Mouse (Mus musculus): ENCODE data around the gene Dgcr6. TPM values are rescaled to one million over a fixed set of nuclear protein-coding genes. Genes with fewer than 3 reads are reported as not detected.

Dgcr6 gene
- polyA plus RNA-seq, 1 experiment: 142 TPM

DNA sequence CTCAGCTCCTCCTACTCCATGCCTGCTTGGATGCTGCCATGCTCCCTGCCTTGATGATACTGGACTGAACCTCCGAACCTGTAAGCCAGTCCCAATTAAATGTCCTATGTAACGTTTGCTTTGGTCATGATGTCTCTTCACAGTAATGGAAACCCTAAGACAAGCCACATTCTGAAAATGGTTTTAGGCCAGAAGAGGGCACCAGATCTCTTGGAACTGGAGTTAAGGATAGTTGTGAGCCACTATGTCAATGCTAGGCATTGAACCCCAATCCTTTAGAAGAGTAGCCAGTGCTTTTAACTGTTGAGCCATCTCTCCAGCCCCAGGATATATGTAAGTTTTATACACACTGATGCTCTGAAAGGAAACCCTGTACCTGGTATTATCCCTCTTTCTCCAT lies 20.9 kb upstream of the Dgcr6 start:
- no peak for TF ChIP-seq CTCF (conservative IDR thresholded peaks at IDR 0.05; ENCODE audit: insufficient read depth, insufficient read length, low read depth, low read length)
- TF ChIP-seq POLR2A (IDR thresholded peaks at IDR 0.05; ENCODE audit: low read depth, low read length): no peak
- 31% methylated on average over 2 of the region's 2 CpGs for WGBS
- no peak overlapping the region for H3K4me3 ChIP-seq (ENCODE audit: insufficient read depth, low read depth, low read length)
- H3K36me3 ChIP-seq (ENCODE audit: control insufficient read depth, insufficient read depth, low read length): no peaks in the 10 kb centered on the region
- H3K27ac ChIP-seq (ENCODE audit: insufficient read depth, low read depth, low read length): no peak overlapping the region
- DNase-seq: peak; percentile 77
- no peaks in the 10 kb centered on the region for H3K4me1 ChIP-seq (ENCODE audit: control insufficient read depth, insufficient read depth, low read length)
- H3K27me3 ChIP-seq (replicated peaks; ENCODE audit: control insufficient read depth, insufficient read depth, low read length): no peaks in the 10 kb centered on the region

DNA sequence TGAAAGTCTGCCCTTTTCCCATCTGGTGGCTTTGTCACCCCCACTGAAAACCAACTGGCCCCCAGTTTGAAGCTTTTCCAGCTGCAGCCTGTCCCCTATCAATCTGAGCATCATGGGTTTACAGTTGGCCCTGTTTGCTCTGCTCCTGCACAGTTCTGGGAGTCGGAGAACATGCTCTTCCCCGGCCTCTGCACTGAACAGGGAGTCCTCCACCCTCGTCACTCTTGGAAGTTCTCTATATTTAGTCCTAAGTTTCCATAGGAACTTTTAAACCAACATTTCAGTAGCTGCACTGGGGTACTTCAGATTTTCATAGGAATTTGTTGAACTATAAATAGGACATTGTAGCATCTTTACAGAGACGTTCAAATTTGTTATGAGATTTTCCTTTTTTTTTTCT lies 19.4 kb upstream of the Dgcr6 start:
- no peak for TF ChIP-seq POLR2A (IDR thresholded peaks at IDR 0.05; ENCODE audit: low read depth, low read length)
- TF ChIP-seq CTCF (conservative IDR thresholded peaks at IDR 0.05; ENCODE audit: insufficient read depth, insufficient read length, low read depth, low read length): no peak
- no peak overlapping the region for H3K27ac ChIP-seq (ENCODE audit: insufficient read depth, low read depth, low read length)
- no peak overlapping the region for H3K4me3 ChIP-seq (ENCODE audit: insufficient read depth, low read depth, low read length)
- no peak for DNase-seq
- 73% methylated on average over 4 of the region's 4 CpGs for WGBS
- H3K27me3 ChIP-seq (replicated peaks; ENCODE audit: control insufficient read depth, insufficient read depth, low read length): no peaks in the 10 kb centered on the region
- H3K4me1 ChIP-seq (ENCODE audit: control insufficient read depth, insufficient read depth, low read length): 0 out of 2 replicates have a peak, but pooled peaks cover 2% of the 10 kb centered on the region
- H3K36me3 ChIP-seq (ENCODE audit: control insufficient read depth, insufficient read depth, low read length): no peaks in the 10 kb centered on the region

- no peak for TF ChIP-seq POLR2A (IDR thresholded peaks at IDR 0.05; ENCODE audit: low read depth, low read length)
- TF ChIP-seq CTCF (conservative IDR thresholded peaks at IDR 0.05; ENCODE audit: insufficient read depth, insufficient read length, low read depth, low read length): no peak
- Histone ChIP-seq H3K36me3 (ENCODE audit: control insufficient read depth, insufficient read depth, low read length) (no peaks in the 10 kb centered on the region), H3K4me3 (ENCODE audit: insufficient read depth, low read depth, low read length) (no peak overlapping the region), H3K27ac (ENCODE audit: insufficient read depth, low read depth, low read length) (no peak overlapping the region), H3K27me3 (replicated peaks; ENCODE audit: control insufficient read depth, insufficient read depth, low read length) (no peaks in the 10 kb centered on the region), H3K4me1 (ENCODE audit: control insufficient read depth, insufficient read depth, low read length) (0 out of 2 replicates have a peak, but pooled peaks cover 2% of the 10 kb centered on the region)
- no peak for DNase-seq
- 60% methylated on average over 4 of the region's 4 CpGs for WGBS
Measured at GRCm38 (mm10) chr16:18034286-18034685, 18.4 kb upstream of the Dgcr6 start.

GRCm38 (mm10) chr16:18036425-18036955 lies 16.2 kb upstream of the Dgcr6 start:
- TF ChIP-seq CTCF (conservative IDR thresholded peaks at IDR 0.05; ENCODE audit: insufficient read depth, insufficient read length, low read depth, low read length): peak; percentile 65
- TF ChIP-seq POLR2A (IDR thresholded peaks at IDR 0.05; ENCODE audit: low read depth, low read length): no peak

DNA sequence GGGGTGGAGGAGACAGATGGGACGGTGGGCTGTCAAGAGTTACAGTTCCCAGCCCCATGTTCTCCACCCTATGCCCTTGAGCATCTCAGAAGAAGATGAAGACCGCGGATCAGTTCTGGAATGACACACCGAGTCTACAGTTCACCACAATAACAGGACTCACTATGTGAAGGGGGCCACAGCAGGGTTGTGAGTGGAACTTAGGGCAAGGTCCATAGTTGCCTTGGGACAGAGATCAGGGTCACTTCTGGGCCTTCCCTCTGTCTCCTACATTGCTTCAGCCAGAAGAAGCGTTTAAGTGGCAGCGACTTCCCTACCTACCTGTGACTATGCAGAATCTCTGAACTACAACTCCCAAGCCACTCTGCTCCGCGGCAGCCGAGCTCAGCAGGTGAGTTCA lies 15.6 kb upstream of the Dgcr6 start:
- DNase-seq: no peak
- H3K36me3 ChIP-seq (ENCODE audit: control insufficient read depth, insufficient read depth, low read length): no peaks in the 10 kb centered on the region
- WGBS: 55% methylated on average over 9 of the region's 9 CpGs
- no peak overlapping the region for H3K27ac ChIP-seq (ENCODE audit: insufficient read depth, low read depth, low read length)
- H3K27me3 ChIP-seq (replicated peaks; ENCODE audit: control insufficient read depth, insufficient read depth, low read length): no peaks in the 10 kb centered on the region
- no peak overlapping the region for H3K4me3 ChIP-seq (ENCODE audit: insufficient read depth, low read depth, low read length)
- TF ChIP-seq CTCF (conservative IDR thresholded peaks at IDR 0.05; ENCODE audit: insufficient read depth, insufficient read length, low read depth, low read length): no peak
- TF ChIP-seq POLR2A (IDR thresholded peaks at IDR 0.05; ENCODE audit: low read depth, low read length): no peak
- H3K4me1 ChIP-seq (ENCODE audit: control insufficient read depth, insufficient read depth, low read length): 0 out of 2 replicates have a peak, but pooled peaks cover 2% of the 10 kb centered on the region

More at GRCm38 (mm10) chr16:18036425-18036955, 16.2 kb upstream of the Dgcr6 start:
- WGBS: 19% methylated on average over 16 of the region's 16 CpGs
- DNase-seq: peak; percentile 75
- no peaks in the 10 kb centered on the region for H3K27me3 ChIP-seq (replicated peaks; ENCODE audit: control insufficient read depth, insufficient read depth, low read length)
- no peaks in the 10 kb centered on the region for H3K36me3 ChIP-seq (ENCODE audit: control insufficient read depth, insufficient read depth, low read length)
- H3K4me3 ChIP-seq (ENCODE audit: insufficient read depth, low read depth, low read length): no peak overlapping the region
- H3K4me1 ChIP-seq (ENCODE audit: control insufficient read depth, insufficient read depth, low read length): 0 out of 2 replicates have a peak, but pooled peaks cover 2% of the 10 kb centered on the region
- H3K27ac ChIP-seq (ENCODE audit: insufficient read depth, low read depth, low read length): no peak overlapping the region

DNA sequence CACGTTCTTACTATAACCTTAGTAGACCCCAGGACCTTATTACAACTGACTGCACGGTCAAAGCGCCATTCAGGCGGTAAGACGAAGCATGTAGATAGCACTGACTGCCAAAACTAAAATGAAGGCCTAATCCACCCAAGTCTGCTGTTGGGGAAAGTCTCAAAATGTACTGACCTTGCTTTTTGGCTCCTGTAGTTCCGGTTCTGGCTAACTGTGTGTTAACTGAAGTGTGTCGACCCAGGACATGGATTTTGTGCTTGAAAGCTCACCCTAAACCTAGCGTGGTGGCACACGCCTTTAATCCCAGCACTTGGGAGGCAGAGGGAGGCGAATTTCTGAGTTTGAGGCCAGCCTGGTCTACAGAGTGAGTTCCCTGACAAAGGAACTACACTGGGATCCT lies 7.7 kb upstream of the Dgcr6 start:
- 44% methylated on average over 10 of the region's 10 CpGs for WGBS
- no peak overlapping the region for H3K4me3 ChIP-seq (ENCODE audit: insufficient read depth, low read depth, low read length)
- TF ChIP-seq CTCF (conservative IDR thresholded peaks at IDR 0.05; ENCODE audit: insufficient read depth, insufficient read length, low read depth, low read length) (no peak), POLR2A (IDR thresholded peaks at IDR 0.05; ENCODE audit: low read depth, low read length) (no peak)

DNA sequence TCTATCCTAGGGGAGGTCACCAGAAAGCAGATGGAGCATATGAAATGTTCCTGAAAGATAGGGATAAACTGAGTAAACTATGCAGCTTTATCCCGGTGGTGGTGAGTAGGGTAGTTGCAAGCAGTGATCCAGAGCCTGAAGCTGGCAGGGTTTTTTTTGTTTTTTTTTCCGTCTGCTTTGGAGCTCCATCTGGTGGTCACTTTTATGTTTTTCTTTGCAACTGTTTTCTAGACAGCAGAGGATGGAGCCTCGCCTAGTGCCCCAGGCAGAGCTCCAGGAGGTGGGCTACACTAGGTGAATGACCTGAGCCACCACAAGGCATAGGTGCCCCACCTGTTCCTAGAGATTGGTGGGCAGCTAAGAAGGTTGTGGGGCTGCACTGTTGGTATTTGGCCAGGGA lies 5.0 kb upstream of the Dgcr6 start:
- Histone ChIP-seq H3K36me3 (ENCODE audit: control insufficient read depth, insufficient read depth, low read length) (no peaks in the 10 kb centered on the region), H3K27ac (ENCODE audit: insufficient read depth, low read depth, low read length) (no peak overlapping the region), H3K27me3 (replicated peaks; ENCODE audit: control insufficient read depth, insufficient read depth, low read length) (no peaks in the 10 kb centered on the region), H3K4me3 (ENCODE audit: insufficient read depth, low read depth, low read length) (no peak overlapping the region), H3K4me1 (ENCODE audit: control insufficient read depth, insufficient read depth, low read length) (peaks cover 12% of the 10 kb centered on the region; the same call in 1 of the 2 replicates)
- peak; percentile 65 for DNase-seq
- TF ChIP-seq POLR2A (IDR thresholded peaks at IDR 0.05; ENCODE audit: low read depth, low read length): no peak
- peak; percentile 39 for TF ChIP-seq CTCF (conservative IDR thresholded peaks at IDR 0.05; ENCODE audit: insufficient read depth, insufficient read length, low read depth, low read length)
- 2% methylated on average over 3 of the region's 3 CpGs for WGBS

More for the DNA sequence above, 7.7 kb upstream of the Dgcr6 start:
- no peaks in the 10 kb centered on the region for H3K36me3 ChIP-seq (ENCODE audit: control insufficient read depth, insufficient read depth, low read length)
- peaks cover 12% of the 10 kb centered on the region; the same call in 1 of the 2 replicates for H3K4me1 ChIP-seq (ENCODE audit: control insufficient read depth, insufficient read depth, low read length)
- DNase-seq: peak; percentile 84
- no peak overlapping the region for H3K27ac ChIP-seq (ENCODE audit: insufficient read depth, low read depth, low read length)
- no peaks in the 10 kb centered on the region for H3K27me3 ChIP-seq (replicated peaks; ENCODE audit: control insufficient read depth, insufficient read depth, low read length)
